Mouse (Mus musculus) 416B (cell line): ENCODE data around the gene Gpr162.
A peak's percentile ranks its signal among the peaks of the same experiment; 100 is the strongest.
"Not testable (repeated sequence)": the region's sequence is repeated elsewhere in the genome, so short reads cannot be mapped to it uniquely, and the experiment has no call there.

Source experiments
- DNase-seq: peaks from one replicate; pipeline ENCODE4 v3.0.0; 2011; ENCODE audit warnings: low read depth

Gpr162 gene

DNA sequence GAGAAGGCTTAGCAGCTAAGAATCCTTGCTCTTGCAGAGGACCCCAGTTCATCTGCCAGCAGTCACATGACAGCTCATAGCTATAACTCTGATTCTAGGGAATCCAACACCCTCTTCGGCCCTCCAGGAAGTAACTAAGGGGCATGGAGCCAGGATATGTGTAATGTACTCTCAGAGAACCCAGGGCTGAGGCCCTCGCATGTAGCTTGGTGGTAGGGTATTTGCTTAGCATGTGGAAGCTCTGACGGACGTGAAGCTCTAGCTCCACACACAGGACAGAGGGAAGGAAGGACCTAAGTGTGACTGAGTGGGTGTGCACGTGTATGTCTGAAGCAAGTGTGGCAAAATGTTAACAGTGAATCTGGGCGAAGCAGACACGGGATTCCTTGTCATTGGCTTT is 27.4 kb downstream of the Gpr162 start:
- DNase-seq = no peak

DNA sequence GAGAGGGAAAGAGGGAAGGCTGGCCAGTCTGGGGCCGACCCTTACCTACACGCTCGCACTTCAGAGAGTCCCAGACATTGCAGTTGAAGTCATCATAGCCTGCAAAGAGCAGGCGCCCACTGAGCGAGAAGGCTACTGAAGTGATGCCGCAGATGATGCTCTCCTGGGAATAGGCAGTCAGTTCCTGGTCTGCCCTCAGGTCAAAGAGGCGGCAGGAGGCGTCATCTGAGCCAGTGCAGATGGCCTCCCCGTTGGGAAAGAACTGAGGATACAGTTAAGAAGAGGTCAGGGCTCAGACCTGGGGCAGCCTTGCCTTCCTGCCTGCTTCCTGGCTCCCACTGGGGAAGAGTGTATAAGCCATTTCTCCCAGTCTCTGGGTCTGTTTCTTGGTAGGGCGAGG is 28.3 kb downstream of the Gpr162 start:
- no peak for DNase-seq

DNA sequence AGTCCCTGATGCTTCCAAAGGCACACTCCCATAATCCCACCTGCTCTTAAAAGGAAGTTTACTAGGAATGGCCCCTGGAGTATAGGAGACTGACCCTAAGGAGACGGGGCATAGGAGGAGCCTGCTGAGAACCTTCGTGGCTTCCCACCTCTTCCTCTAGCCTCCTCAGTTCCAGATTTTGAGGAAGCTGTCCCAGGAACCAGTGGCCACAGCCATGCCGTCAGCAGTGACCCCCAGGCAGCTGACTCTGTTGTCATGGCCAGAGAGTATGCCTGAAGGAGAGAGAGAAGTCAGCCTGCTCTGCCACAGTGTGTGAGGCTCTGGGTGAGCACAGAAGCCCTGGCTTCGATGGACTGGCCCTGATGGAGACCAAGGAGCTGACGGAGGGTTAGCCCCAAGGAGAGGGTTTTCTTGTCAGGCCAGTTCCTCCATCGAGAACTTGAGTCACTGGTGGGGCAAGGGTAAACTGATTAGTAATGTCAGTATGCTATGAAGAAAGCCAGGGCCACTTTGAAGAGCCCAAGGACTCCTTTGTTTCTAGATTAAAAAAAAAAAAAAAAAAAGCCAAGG is 29.2 kb downstream of the Gpr162 start:
- peak; percentile 28 for DNase-seq

- DNase-seq = no peak
Measured at GRCm38 (mm10) chr6:124831649-124832048, 32.1 kb downstream of the Gpr162 start.

DNA sequence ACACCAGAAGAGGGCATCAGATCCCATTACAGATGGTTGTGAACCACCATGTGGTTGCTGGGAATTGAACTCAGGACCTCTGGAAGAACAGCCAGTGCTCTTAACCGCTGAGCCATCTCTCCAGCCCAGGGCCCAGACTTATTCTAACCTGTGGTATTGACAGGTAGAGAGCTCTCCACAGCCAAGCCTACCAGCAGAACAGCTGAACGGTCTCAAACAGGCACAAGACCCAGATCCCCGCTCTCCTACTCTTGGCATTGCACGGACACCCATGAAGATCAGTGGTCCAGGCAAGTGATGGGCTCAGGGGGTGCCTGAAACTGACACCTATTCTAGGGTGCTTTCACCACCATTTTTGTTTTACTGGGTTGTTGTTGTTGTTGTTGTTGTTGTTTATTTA is 32.6 kb downstream of the Gpr162 start:
- DNase-seq = not testable (repeated sequence)

DNA sequence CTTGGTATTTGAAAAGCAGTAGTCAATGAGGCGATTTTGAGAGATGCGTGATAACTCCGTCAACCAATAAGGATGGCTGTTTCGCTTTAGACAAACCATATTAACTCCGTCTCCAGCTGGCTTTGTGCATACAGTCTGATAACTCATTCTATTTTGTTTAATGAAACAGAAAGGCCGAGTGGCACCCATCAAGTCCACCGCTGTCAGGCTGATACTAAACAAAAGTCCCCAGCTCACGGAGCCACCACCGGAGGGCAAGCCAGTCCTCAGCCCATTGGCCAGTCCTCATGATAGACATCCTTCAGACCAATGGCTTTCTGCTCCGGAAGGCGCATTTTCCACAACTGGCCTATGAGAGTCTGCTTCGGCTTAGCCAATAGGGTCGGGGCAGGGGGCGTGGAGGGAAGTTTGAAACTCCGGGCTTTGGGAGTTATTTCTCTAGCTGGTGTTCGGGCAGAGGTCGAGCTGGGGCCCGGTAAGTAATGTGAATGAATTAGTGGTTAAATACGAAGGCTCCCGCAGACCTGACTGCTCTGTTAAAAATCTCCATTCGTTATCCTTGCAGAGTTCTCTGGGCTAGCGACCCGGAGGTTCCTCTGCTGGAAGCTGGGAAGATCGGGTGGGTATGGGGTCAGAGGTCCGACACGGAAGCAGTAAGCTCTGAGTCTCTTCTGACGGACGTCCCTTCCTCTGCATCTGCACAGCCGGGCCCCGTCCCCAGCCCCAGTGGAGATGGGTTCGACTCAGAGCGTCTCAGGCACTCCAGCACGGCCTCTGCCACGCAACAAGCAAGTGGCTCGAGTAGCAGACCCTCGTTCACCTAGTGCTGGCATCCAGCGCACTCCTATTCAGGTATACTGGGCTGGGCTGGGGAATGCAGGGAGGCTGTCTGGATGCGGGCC is 33.7 kb downstream of the Gpr162 start:
- peak; percentile 99 for DNase-seq

DNA sequence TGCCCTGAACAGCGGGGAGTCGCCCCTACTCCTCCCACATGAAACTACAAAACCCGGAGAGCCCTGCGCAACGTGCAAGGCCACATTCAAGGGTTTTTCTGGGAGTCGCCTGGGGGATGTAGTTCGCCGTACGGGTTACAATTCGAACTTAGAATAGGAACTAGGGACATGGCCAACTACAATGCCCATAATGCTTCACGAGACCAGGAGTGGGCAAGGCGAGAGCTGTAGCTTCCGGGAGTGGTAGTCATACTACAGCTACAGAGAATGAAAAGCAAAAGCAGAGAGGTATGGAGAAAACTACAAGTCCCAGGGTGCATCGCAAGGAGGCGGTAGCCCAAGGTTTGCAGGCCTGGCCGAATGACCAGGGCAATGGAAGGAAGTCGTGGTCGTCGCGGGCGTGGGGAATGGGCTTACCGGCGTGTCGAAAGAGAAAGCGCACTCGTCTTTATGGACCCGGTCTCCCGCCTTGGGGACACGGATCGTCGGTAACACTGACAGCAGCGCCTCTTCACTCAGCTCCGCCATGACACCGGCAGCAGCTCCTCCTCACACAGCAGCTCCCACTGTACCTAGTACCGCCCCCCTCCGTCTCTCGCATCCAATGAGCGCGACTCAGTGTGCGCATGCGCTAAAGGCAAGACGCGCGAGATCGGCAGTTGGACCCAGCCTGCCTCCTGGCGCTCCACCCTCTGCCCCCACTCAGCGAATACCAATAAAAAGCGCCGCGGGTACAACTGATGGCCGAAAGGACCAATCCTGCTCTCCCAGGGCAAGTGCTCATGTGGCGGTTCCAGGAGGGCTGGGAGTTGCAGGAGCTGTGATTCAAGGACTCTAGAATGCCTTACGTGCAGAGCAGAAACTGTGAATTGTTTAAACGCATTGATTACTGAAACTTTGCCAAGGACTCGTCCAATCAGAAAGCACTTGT is 34.6 kb downstream of the Gpr162 start, which contains the start of the genes Usp5 and Cdca3:
TSS of gene Usp5 (minus strand) at position 617 of the 931 bp plus-strand sequence.
TSS of gene Cdca3 (plus strand) at position 680 of the 931 bp plus-strand sequence.
- DNase-seq = peak; percentile 100

- peak; percentile 93 for DNase-seq
Measured at GRCm38 (mm10) chr6:124828101-124828592, 35.6 kb downstream of the Gpr162 start.

DNA sequence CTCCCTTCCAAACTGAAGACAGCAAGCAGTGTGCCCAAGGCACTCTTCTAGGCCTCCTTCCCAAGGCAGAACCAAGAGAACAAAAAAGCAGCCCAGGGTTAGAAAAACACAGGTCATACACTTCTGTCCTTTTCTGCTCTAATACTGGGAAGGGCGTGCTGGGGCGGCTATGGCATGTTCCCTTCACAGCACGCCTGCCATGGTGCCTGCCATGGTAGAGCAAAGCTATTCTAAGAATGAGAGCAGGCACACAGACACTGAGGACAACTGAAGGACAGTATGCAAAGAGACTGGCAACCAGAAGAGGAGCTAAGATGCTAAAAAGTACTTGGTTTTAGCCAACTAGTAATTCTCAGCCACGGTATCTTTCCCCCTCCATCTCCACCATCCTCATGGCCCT is 41.7 kb downstream of the Gpr162 start:
- no peak for DNase-seq

- DNase-seq = no peak
Measured at GRCm38 (mm10) chr6:124820891-124821290, 42.9 kb downstream of the Gpr162 start.

DNA sequence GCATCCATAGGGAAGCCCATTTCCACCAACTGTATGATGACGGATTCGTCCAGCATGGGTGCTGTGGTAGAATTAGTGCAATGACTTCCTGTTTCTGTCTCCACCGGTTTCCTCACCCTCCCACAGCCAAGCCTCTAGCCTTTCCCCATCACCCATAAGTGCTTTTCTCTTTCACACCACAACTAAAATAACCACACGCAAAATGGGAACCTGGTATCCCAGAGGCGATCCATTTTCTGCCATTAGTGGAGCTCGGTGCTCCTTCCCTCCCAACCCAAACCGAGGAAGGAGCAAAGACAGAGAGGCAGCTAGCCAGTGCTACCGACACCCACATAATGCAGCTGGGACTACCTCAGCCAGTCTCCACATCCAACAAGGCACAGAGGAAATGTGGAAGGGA is 45.8 kb downstream of the Gpr162 start:
- peak; percentile 58 for DNase-seq

- no peak for DNase-seq
Measured at GRCm38 (mm10) chr6:124817563-124817962, 46.2 kb downstream of the Gpr162 start.

DNA sequence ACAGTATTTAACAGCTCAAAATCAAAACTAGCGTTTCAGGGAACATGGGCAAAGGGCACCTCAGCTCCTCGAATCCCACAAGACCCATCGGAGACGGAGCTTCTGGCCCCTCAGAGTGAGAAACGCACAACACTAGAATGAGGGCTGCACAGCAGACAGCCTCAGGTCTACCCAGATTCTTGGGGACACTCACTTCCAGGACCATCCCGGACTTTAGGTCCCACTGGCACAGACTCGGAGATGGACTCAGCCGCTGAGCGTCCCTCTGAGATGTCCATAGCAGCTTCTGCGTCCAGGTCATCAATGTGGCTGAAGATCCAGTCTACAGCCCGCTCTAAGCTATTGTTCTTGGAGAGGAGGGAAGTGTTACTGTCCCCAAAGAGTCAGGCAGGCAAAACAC is 46.7 kb downstream of the Gpr162 start:
- no peak for DNase-seq

DNA sequence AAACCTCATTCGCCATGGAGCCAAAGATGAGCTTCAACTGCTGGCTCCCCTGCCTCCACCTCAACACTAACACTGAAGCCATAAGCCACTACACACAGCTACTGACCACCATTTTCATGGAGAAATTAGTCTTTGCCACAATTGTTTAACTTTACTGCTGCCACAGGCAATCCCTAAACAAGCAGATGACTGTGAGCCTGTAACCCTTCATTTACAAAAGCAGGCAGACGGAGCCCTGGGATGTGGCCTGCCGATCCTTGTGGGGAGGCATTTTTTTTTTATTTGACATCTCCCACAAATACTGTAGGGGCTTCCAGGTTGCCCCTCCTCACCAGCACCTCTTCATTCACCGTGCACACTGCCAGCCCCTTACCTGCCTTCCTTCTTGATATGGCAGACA is 47.2 kb downstream of the Gpr162 start:
- DNase-seq = no peak

- DNase-seq = no peak
Measured at GRCm38 (mm10) chr6:124814858-124815774, 48.7 kb downstream of the Gpr162 start.

DNA sequence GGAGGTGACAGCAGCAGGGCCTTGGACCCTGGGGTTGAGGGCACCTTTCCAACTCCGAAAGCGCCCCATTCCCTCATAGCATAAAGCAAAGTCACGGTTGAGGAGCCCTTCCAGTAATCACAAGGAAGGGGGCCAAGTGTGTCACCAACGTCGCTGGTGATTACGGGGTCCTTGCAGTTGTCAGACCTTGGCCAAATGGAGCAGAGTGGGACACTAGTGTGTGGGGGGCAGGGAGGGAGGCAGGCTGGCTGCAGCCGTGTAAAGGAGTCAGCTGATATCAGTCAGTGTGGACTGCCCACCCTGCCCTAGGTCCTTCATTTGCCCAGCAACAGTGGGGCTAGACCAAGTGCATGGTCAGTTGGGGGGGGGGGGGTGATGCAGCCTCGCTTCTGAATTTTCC is 49.3 kb downstream of the Gpr162 start:
- no peak for DNase-seq

GRCm38 (mm10) chr6:124813933-124814332 is 49.9 kb downstream of the Gpr162 start, which contains the start of gene Tpi1:
Tpi1 (minus strand) TSS chr6:124814296.
- peak; percentile 96 for DNase-seq

DNA sequence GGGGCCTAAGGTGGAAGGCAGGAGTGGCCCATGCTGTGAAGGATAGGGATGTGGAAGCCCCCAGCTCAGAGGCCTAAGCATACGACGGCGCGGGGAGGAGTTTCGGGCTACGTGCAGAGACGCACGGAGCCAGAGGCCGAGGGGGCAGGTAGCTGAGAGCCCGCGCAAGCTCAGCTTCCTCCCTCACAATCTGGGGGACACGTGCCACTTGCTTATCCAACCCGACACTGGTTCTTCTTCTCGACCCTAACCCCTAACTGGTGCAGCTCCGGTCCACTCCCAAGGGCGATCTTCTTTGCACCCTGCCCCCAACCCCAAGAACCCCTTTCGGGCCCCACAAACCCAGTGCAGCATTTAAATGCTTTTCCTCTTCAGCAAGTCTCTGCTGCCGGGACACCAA is 50.3 kb downstream of the Gpr162 start:
- peak; percentile 84 for DNase-seq

GRCm38 (mm10) chr6:124812848-124813247 is 50.9 kb downstream of the Gpr162 start:
- no peak for DNase-seq

- no peak for DNase-seq
Measured at GRCm38 (mm10) chr6:124811701-124812560, 51.9 kb downstream of the Gpr162 start.
